Mouse (Mus musculus): ENCODE measurements around the gene Fancl. TPM values are rescaled to one million over a fixed set of nuclear protein-coding genes. Genes with fewer than 3 reads are reported as not detected.

Gene Fancl
- total and polyA plus RNA-seq, 3 experiments: 35.3 to 71.9 (median 44.5) TPM

DNA sequence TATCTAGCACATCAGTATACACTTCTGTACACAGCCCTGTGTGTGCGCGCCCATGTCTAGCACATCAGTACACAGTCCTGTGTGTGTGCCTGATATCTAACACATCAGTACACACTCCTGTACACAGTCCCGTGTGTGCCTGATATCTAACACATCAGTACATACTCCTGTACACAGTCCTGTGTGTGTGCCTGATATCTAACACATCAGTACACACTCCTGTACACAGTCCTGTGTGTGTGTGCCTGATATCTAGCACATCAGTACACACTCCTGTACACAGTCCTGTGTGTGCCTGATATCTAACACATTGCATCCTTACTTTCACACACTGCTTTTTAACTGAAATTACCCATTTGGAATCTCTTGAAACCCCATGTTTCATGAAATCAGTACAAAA is 27.0 kb downstream of the Fancl start:
- Histone ChIP-seq H3K4me3 (replicated peaks in 1 of 3; ENCODE audit: low read depth in 2 of 3, low read length in 2 of 3, poor library complexity in 1 of 3) (no peak overlapping the region), H3K9ac (ENCODE audit: insufficient read depth, low read depth) (no peak overlapping the region), H3K27me3 (replicated peaks) (no peaks in the 10 kb centered on the region), H3K79me2 (replicated peaks; ENCODE audit: control insufficient read depth, extremely low read depth, insufficient read depth, poor library complexity, severe bottlenecking) (no peaks in the 10 kb centered on the region), H3K9me3 (replicated peaks; ENCODE audit: low read length) (no peaks in the 10 kb centered on the region), H3K36me3 (replicated peaks in 1 of 2; ENCODE audit: control insufficient read depth in 1 of 2, insufficient read depth in 1 of 2, low read length in 1 of 2) (peaks cover 15 to 45% of the 10 kb centered on the region in 2 experiments), H3K27ac (ENCODE audit: insufficient read depth, low read depth) (no peak overlapping the region), H3K4me1 (ENCODE audit: control insufficient read depth in 1 of 2, insufficient read depth in 2 of 2) (no peaks in the 10 kb centered on the region), H3K4me2 (ENCODE audit: insufficient read depth, low read depth, poor library complexity, severe bottlenecking) (no peak overlapping the region)
- DNase-seq (ENCODE audit: extremely low read depth): no peak
- in situ Hi-C loops (cut with MboI; ENCODE audit: low pct_ligation_motif_present, low pct_unique_long_range_greater_than_20kb, low sequenced_read_pairs): no loop called here
- TF ChIP-seq ELF1 (IDR thresholded peaks at IDR 0.05; ENCODE audit: low read depth, low read length): no peak
- no peak for TF ChIP-seq SIN3A (IDR thresholded peaks at IDR 0.05; ENCODE audit: low read length)
- TF ChIP-seq ZNF384 (IDR thresholded peaks at IDR 0.05; ENCODE audit: low read depth, low read length): no peak
- TF ChIP-seq ETS1 (conservative IDR thresholded peaks at IDR 0.05; ENCODE audit: low read depth, low read length): no peak
- no peak for TF ChIP-seq NELFE (IDR thresholded peaks at IDR 0.05; ENCODE audit: low read depth, low read length)
- no peak for TF ChIP-seq USF2 (conservative IDR thresholded peaks at IDR 0.05; ENCODE audit: low read depth, low read length)
- no peak for TF ChIP-seq POLR2A (IDR thresholded peaks at IDR 0.05; ENCODE audit: low read depth, low read length)
- TF ChIP-seq RCOR1 (conservative IDR thresholded peaks at IDR 0.05; ENCODE audit: low read depth, low read length): no peak
- no peak for TF ChIP-seq TBP (conservative IDR thresholded peaks at IDR 0.05; ENCODE audit: low read depth, low read length)
- TF ChIP-seq CHD1 (IDR thresholded peaks at IDR 0.05; ENCODE audit: low read depth, low read length): no peak
- TF ChIP-seq EP300 (IDR thresholded peaks at IDR 0.05; ENCODE audit: low read length): no peak
- TF ChIP-seq MEF2A (IDR thresholded peaks at IDR 0.05; ENCODE audit: borderline replicate concordance, low read depth, low read length): no peak
- no peak for TF ChIP-seq KAT2A (IDR thresholded peaks at IDR 0.05; ENCODE audit: insufficient replicate concordance, low read length)
- dilution Hi-C loops (cut with MboI; ENCODE audit: extremely low pct_ligation_motif_present, extremely low pct_unique_long_range_greater_than_20kb, low sequenced_read_pairs): no loop called here

DNA sequence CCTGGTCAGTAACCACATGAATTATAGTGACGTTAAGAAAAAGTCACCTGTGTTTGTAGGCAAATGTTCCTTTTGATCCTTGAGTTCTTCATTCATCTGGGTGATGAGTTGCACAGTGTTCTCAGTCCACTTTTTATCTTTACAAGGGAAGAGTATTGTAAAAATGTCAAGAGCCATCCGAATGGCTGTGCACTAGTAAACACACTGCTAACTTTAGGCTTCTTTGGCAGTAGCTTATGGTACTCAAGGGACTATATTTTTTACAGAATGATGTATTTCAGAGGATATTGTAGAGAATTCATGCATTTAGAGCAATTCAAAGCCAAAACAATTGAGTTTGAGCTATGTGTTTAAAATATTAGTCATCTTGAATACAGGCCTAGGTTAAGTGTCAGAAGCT is 35.5 kb downstream of the Fancl start:
- no peak overlapping the region for H3K4me3 ChIP-seq (replicated peaks in 1 of 3; ENCODE audit: low read depth in 2 of 3, low read length in 2 of 3, poor library complexity in 1 of 3)
- DNase-seq (ENCODE audit: extremely low read depth): no peak
- dilution Hi-C loops (cut with MboI; ENCODE audit: extremely low pct_ligation_motif_present, extremely low pct_unique_long_range_greater_than_20kb, low sequenced_read_pairs) (no loop called here), in situ Hi-C loops (cut with MboI; ENCODE audit: low pct_ligation_motif_present, low pct_unique_long_range_greater_than_20kb, low sequenced_read_pairs) (no loop called here)
- H3K4me2 ChIP-seq (ENCODE audit: insufficient read depth, low read depth, poor library complexity, severe bottlenecking): no peak overlapping the region
- no peaks in the 10 kb centered on the region for H3K27me3 ChIP-seq (replicated peaks)
- peaks cover 5 to 42% of the 10 kb centered on the region in 2 experiments for H3K36me3 ChIP-seq (replicated peaks in 1 of 2; ENCODE audit: control insufficient read depth in 1 of 2, insufficient read depth in 1 of 2, low read length in 1 of 2)
- H3K4me1 ChIP-seq (ENCODE audit: control insufficient read depth in 1 of 2, insufficient read depth in 2 of 2): no peaks in the 10 kb centered on the region
- no peak overlapping the region for H3K9ac ChIP-seq (ENCODE audit: insufficient read depth, low read depth)
- H3K27ac ChIP-seq (ENCODE audit: insufficient read depth, low read depth): no peak overlapping the region
- TF ChIP-seq CTCF (conservative IDR thresholded peaks at IDR 0.05 in 1 of 2, IDR thresholded peaks at IDR 0.05 in 1 of 2; ENCODE audit: low read depth in 2 of 2, low read length in 2 of 2) (no peak), MYC (IDR thresholded peaks at IDR 0.05; ENCODE audit: low read depth, low read length) (no peak), ZNF384 (IDR thresholded peaks at IDR 0.05; ENCODE audit: low read depth, low read length) (no peak), KAT2A (IDR thresholded peaks at IDR 0.05; ENCODE audit: insufficient replicate concordance, low read length) (no peak), NELFE (IDR thresholded peaks at IDR 0.05; ENCODE audit: low read depth, low read length) (no peak), MAX (IDR thresholded peaks at IDR 0.05; ENCODE audit: low read length) (no peak), MEF2A (IDR thresholded peaks at IDR 0.05; ENCODE audit: borderline replicate concordance, low read depth, low read length) (no peak), ZMIZ1 (IDR thresholded peaks at IDR 0.05; ENCODE audit: low read depth, low read length) (no peak), EP300 (IDR thresholded peaks at IDR 0.05; ENCODE audit: low read length) (no peak), IRF4 (IDR thresholded peaks at IDR 0.05; ENCODE audit: low read depth, low read length) (no peak)
- no peaks in the 10 kb centered on the region for H3K79me2 ChIP-seq (replicated peaks; ENCODE audit: control insufficient read depth, extremely low read depth, insufficient read depth, poor library complexity, severe bottlenecking)
- H3K9me3 ChIP-seq (replicated peaks; ENCODE audit: low read length): no peaks in the 10 kb centered on the region
